Mouse (Mus musculus): Measurements from ENCODE around the gene Magi2.
"Not testable (repeated sequence)": the region's sequence is repeated elsewhere in the genome, so short reads cannot be mapped to it uniquely, and the experiment has no call there.

The Magi2 gene

GRCm38 (mm10) chr5:19226866-19227243 is at the start of gene Magi2:
TSS of gene Magi2 (plus strand) at chr5:19227036.
- DNase-seq (ENCODE audit: low read depth, low spot score): no peak

- no peak for DNase-seq (ENCODE audit: low read depth, low spot score)
These were observed 48.2 kb upstream of the Magi2 start for GRCm38 (mm10) chr5:19178594-19178993.

- DNase-seq (ENCODE audit: low read depth, low spot score): no peak
These were observed 40.7 kb upstream of the Magi2 start for GRCm38 (mm10) chr5:19186175-19186574.

GRCm38 (mm10) chr5:19211665-19212064 is 15.2 kb upstream of the Magi2 start:
- no peak for DNase-seq (ENCODE audit: low read depth, low spot score)

GRCm38 (mm10) chr5:19226144-19226865 is 531 bp upstream of the Magi2 start:
- peak; percentile 57 for DNase-seq (ENCODE audit: low read depth, low spot score)

- DNase-seq (ENCODE audit: low read depth, low spot score): no peak
These were observed 445 bp downstream of the Magi2 start for GRCm38 (mm10) chr5:19227281-19227680.

GRCm38 (mm10) chr5:19227791-19228331 is 1.0 kb downstream of the Magi2 start:
- no peak for DNase-seq (ENCODE audit: low read depth, low spot score)

- DNase-seq (ENCODE audit: low read depth, low spot score): no peak
These were observed 15.0 kb downstream of the Magi2 start for GRCm38 (mm10) chr5:19241797-19242196.

GRCm38 (mm10) chr5:19246426-19246825 is 19.6 kb downstream of the Magi2 start:
- no peak for DNase-seq (ENCODE audit: low read depth, low spot score)

GRCm38 (mm10) chr5:19247266-19247665 is 20.4 kb downstream of the Magi2 start:
- DNase-seq (ENCODE audit: low read depth, low spot score): no peak

GRCm38 (mm10) chr5:19262816-19263215 is 36.0 kb downstream of the Magi2 start:
- DNase-seq (ENCODE audit: low read depth, low spot score): no peak

GRCm38 (mm10) chr5:19264627-19265026 is 37.8 kb downstream of the Magi2 start:
- DNase-seq (ENCODE audit: low read depth, low spot score): no peak

GRCm38 (mm10) chr5:19292581-19292980 is 65.7 kb downstream of the Magi2 start:
- DNase-seq (ENCODE audit: low read depth, low spot score): no peak

- no peak for DNase-seq (ENCODE audit: low read depth, low spot score)
These were observed 79.8 kb downstream of the Magi2 start for GRCm38 (mm10) chr5:19306656-19307055.

GRCm38 (mm10) chr5:19309870-19310269 is 83.0 kb downstream of the Magi2 start:
- no peak for DNase-seq (ENCODE audit: low read depth, low spot score)

- no peak for DNase-seq (ENCODE audit: low read depth, low spot score)
These were observed 95.7 kb downstream of the Magi2 start for GRCm38 (mm10) chr5:19322532-19322931.

- DNase-seq (ENCODE audit: low read depth, low spot score): no peak
These were observed 110.7 kb downstream of the Magi2 start for GRCm38 (mm10) chr5:19337561-19337960.

- no peak for DNase-seq (ENCODE audit: low read depth, low spot score)
These were observed 141.3 kb downstream of the Magi2 start for GRCm38 (mm10) chr5:19368175-19368574.

GRCm38 (mm10) chr5:19395876-19396275 is 169.0 kb downstream of the Magi2 start:
- no peak for DNase-seq (ENCODE audit: low read depth, low spot score)

GRCm38 (mm10) chr5:19400299-19400698 is 173.5 kb downstream of the Magi2 start:
- DNase-seq (ENCODE audit: low read depth, low spot score): no peak

GRCm38 (mm10) chr5:19400738-19401408 is 174.0 kb downstream of the Magi2 start:
- no peak for DNase-seq (ENCODE audit: low read depth, low spot score)

GRCm38 (mm10) chr5:19404268-19404667 is 177.4 kb downstream of the Magi2 start:
- DNase-seq (ENCODE audit: low read depth, low spot score): not testable (repeated sequence)

GRCm38 (mm10) chr5:19414556-19414955 is 187.7 kb downstream of the Magi2 start:
- DNase-seq (ENCODE audit: low read depth, low spot score): no peak

Data from WW6 (cell line).